Mouse (Mus musculus) kidney, adult 2 months (tissue): ENCODE data around the gene Acaa1a.

Source experiments
- CTCF ChIP-seq: fragments of 200-500 bp; conservative IDR thresholded peaks from 2 replicates; pipeline ENCODE4 v1.5.1; 2011; ENCODE audit warnings: low read depth, mild to moderate bottlenecking, control low read depth, low read length, moderate library complexity, mixed read lengths; ENCODE audit not compliant: insufficient read depth, insufficient read length
- POLR2A ChIP-seq: fragments of 200-500 bp; IDR thresholded peaks from one replicate; pipeline ENCODE4 v1.6.1; 2011; ENCODE audit warnings: low read depth, low read length, control low read depth

GRCm38 (mm10) chr9:119340212-119340580, 720 bp downstream of the Acaa1a start:
- no peak for TF ChIP-seq CTCF
- no peak for TF ChIP-seq POLR2A
